Mouse (Mus musculus) CD4-positive, CD25-positive, alpha-beta regulatory T cell, adult 4 months (primary cell): ENCODE data around the gene Tagap. TPM values are rescaled to one million over a fixed set of nuclear protein-coding genes. Genes with fewer than 3 reads are reported as not detected.

Source experiments
- polyA plus RNA-seq, 2 experiments: library from polyadenylated mRNA; unstranded; fragments of 100-300 nt; shearing (Covaris generic); gene quantifications; one replicate each; pipeline ENCODE4 v1.2.1; 2017

Gene Tagap
- polyA plus RNA-seq, 2 experiments from 2014 or later, result 108 to 131 TPM

Other genes starting within 250 kb of the Tagap start
- gene Fndc1, start 98.7 kb upstream of the Tagap start, polyA plus RNA-seq, result not detected
- 10 to 100 TPM; 24.2 to 34.8 TPM for gene Rsph3a, start 19.6 kb downstream of the Tagap start, polyA plus RNA-seq
- not detected for gene Gm49673, start 221.8 kb downstream of the Tagap start, polyA plus RNA-seq
- gene Rnaset2a, start 222.1 kb downstream of the Tagap start, polyA plus RNA-seq, result 10 to 100 TPM; 42.6 to 47.1 TPM
- gene Fgfr1op, start 239.5 kb downstream of the Tagap start, polyA plus RNA-seq, result 10 to 100 TPM; 24.8 to 27.1 TPM